Mouse (Mus musculus): Measurements from ENCODE around the gene Gm42878.

- TF ChIP-seq CTCF (IDR thresholded peaks at IDR 0.05; ENCODE audit: low read depth, low read length): no peak
- no peak for TF ChIP-seq POLR2A (IDR thresholded peaks at IDR 0.05; ENCODE audit: insufficient read depth, low read length)
- no peak for TF ChIP-seq EP300 (IDR thresholded peaks at IDR 0.05; ENCODE audit: insufficient read depth, low read depth, low read length)
Measured at GRCm38 (mm10) chr5:121594714-121595313, 49.5 kb upstream of the Gm42878 start.
